Mouse (Mus musculus): Measurements from ENCODE around the gene Fam89a.

Gene Fam89a

DNA sequence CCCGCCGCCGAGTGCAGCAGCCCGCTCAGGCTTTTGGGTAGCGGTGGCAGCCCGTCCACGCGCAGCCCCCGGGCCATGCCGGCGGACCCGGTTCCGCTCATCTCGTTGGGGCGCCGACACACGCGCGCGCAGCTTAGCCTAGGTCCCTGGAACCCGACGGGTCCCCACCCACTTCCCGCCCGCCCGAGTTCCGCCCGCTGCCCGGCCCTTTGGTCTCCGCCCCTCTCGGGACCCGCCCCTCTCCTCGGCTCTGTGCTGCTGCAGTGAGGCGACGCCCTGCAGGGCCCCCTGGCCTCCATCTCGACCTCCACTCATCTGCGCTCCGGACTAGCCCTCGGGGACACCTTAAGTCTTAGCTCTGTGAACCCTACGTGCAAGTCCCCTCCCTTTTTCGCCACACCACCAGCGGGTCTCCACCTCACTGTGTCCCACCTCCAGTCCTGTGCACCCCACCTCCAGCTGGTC lies at the start of gene Fam89a:
Gene Fam89a, minus strand, starts transcription at position 124 of the 465 bp plus-strand sequence.
- peak; percentile 52 for DNase-seq (ENCODE audit: low spot score)

DNA sequence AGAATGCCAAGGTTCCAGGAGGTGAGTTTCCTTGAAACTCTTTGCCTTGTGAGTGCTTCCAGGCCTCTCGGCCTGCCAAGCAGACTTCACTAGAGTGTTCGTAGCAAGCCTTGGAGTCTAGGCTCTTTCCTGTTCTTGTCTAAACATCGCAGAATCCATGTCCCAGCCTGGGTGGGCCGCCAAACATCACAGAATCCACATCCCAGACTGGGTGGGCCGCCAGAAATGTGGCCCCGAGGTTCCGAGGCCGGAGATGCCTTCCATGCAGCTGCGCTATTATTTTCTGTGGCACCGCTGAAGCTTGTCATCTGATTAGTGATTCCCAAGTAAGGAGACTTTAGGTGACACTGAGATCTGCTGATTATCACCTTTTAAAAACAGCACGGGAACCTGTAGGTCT lies 48.9 kb upstream of the Fam89a start:
- no peak for DNase-seq (ENCODE audit: low spot score)

DNA sequence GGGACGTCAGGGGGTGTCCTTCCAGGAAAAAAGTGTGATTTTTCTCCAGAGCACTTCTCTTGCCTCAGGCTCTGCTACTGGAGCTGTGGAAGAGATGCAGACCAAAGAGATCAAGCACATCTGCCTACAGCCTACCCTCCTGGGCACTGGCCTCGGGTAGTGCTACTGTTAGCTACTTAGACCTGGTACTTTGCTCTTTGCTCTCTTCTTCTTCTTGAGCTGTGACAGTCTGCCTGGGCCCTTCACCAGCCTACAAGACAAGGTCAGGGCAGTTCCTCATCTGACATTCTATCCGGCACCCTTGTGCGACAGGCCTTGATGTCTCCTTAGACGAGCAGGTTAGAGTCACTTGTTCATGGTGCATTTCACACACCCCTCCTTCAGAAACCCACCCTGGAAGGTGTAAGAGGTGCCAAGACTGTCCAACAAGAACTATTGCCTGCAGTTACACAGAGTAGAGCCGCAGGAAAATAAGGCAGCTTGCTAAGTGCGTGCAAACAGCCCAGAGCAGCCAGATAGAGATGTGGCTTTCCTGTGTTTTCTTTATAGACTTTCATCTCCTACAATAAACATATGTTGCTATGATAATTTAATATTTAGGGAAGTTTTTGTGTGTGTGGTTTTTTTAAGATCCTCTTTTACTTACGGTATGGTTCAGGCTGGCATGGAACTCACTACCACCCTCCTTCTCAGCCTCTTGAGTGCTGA lies 44.3 kb upstream of the Fam89a start:
- DNase-seq (ENCODE audit: low spot score): no peak

DNA sequence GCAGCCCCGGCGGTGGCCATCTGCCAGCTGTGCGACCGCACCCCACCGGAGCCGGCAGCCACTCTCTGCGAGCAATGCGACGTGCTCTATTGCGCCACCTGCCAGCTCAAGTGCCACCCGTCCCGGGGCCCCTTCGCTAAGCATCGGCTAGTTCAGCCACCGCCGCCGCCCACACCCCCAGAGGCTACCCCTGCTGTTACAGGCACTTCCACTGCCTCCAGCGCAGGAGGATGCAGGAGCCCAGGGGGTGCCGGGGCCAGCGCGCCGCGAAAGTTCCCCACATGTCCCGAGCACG lies 42.8 kb upstream of the Fam89a start:
- peak; percentile 24 for DNase-seq (ENCODE audit: low spot score)

DNA sequence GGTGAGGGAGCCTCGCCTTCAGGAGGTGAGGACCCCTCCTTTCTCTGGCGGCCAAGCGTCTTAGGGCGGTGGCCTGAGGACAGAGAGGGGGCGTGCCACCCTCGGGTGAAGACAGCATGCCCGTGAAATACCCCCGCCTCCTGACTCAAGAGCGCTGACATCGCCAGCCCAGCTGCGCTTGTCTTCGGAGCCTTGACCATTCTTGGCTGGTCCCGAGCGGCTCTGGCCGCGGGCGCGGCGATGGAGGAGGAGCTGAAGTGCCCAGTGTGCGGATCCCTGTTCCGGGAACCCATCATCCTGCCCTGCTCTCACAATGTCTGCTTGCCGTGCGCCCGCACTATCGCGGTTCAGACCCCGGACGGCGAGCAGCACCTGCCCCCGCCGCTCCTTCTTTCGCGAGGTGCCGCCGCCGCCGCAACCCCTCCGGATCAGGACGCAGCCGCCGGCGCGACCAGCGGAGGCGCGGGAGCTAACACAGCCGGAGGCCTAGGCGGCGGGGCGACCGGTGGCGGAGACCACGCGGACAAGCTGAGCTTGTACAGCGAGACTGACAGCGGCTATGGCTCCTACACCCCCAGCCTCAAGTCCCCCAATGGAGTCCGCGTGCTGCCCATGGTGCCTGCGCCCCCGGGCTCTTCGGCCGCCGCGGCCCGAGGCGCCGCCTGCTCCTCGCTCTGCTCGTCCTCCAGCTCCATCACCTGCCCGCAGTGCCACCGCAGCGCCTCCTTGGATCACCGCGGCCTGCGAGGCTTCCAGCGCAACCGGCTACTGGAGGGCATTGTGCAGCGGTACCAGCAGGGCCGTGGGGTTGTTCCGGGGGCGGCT lies 42.2 kb upstream of the Fam89a start:
- DNase-seq (ENCODE audit: low spot score): no peak

GRCm38 (mm10) chr8:124793172-124793651 lies 41.6 kb upstream of the Fam89a start:
- peak; percentile 91 for DNase-seq (ENCODE audit: low spot score)

DNA sequence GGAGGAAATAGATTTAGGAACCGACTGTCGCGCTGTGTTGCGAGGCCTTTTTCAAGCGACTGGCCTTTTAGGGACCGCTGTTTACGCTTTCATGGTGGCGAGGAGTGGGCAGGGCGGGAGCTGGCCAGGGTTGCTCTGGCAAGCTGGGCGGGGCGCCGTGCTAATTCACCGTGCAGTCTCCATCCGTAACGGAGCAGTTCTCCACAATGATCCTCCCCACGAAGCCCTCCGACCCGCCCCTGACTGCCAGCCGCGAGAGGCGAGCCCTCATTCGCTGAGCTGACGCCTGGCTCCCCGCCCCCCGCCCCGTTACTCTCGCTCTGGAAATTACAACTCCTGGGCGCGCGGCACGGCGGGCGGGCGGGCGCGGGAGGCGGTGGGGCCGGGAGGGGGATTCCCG lies 41.1 kb upstream of the Fam89a start, which contains the start of gene Trim67:
Gene Trim67, plus strand, starts transcription at position 385 of the 400 bp plus-strand sequence.
- DNase-seq (ENCODE audit: low spot score): peak; percentile 6

- DNase-seq (ENCODE audit: low spot score): peak; percentile 4
These were observed 40.6 kb upstream of the Fam89a start for GRCm38 (mm10) chr8:124792186-124792585.

GRCm38 (mm10) chr8:124791751-124792150 lies 40.1 kb upstream of the Fam89a start:
- DNase-seq (ENCODE audit: low spot score): no peak

- DNase-seq (ENCODE audit: low spot score): no peak
These were observed 39.0 kb upstream of the Fam89a start for GRCm38 (mm10) chr8:124790676-124791075.

DNA sequence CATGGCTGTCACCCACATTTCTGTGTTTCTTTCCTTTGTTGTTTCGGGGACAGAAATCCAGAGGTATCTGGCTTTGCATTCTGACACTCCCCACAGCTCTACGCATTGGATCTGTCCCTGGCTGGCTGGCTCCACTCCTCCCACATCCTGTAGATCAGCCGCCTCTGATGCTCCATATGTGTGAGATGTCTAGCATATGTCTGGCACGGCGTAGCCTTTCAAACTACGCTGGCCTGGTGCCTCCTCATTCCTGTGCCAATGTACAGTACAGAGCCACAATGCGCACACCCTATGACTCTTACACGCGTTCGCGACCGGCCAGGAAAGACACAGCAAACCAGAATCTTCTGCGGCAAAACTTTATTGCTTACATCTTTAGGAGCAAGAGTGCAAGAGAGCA lies 33.0 kb upstream of the Fam89a start:
- no peak for DNase-seq (ENCODE audit: low spot score)

- DNase-seq (ENCODE audit: low spot score): no peak
These were observed 31.6 kb upstream of the Fam89a start for GRCm38 (mm10) chr8:124783228-124783627.

- no peak for DNase-seq (ENCODE audit: low spot score)
These were observed 30.8 kb upstream of the Fam89a start for GRCm38 (mm10) chr8:124782431-124782830.

DNA sequence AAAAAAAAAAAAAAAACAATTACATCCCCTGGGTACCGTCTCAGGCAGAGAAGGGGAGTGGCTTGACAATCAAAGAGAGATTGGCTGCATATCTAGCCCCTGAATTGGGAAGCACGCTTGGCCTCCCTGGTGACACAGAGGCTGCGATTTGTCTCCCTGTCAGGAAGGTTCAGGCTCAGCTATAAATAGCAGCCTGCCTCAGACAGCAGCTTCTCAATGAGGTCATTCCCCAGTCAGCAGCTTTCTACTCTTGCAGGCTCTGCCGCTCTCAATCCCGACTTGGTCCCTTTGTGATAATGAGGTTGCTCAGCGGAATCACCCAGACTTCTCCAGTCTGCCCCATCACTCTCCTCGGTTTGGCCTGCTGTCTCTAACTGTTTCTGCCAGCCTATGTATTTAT lies 28.6 kb upstream of the Fam89a start:
- DNase-seq (ENCODE audit: low spot score): peak; percentile 7

DNA sequence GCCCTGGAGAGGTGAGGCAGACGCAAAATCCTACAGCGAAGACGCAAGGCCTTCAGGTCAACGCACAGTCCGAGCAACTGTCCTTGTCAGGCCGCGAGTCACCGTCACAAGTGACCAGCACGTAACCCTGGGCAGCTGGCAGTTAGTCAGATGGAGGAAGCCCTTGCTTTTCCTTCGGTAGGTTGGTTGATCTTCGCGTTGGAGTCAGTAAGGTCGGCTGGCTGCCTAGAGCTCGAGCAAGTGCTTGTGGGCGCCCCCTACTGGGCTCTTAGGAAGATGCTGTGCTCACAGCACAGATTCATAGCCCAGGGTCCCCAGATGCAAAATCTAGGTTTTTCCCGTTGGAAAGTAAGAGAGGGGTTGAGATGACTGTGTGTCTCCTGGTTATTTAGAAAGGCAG lies 24.1 kb upstream of the Fam89a start:
- peak; percentile 72 for DNase-seq (ENCODE audit: low spot score)

- DNase-seq (ENCODE audit: low spot score): no peak
These were observed 20.8 kb upstream of the Fam89a start for GRCm38 (mm10) chr8:124772389-124772788.

- DNase-seq (ENCODE audit: low spot score): no peak
These were observed 11.4 kb upstream of the Fam89a start for GRCm38 (mm10) chr8:124763061-124763460.

- peak; percentile 18 for DNase-seq (ENCODE audit: low spot score)
These were observed 6.9 kb upstream of the Fam89a start for GRCm38 (mm10) chr8:124758544-124758943.

DNA sequence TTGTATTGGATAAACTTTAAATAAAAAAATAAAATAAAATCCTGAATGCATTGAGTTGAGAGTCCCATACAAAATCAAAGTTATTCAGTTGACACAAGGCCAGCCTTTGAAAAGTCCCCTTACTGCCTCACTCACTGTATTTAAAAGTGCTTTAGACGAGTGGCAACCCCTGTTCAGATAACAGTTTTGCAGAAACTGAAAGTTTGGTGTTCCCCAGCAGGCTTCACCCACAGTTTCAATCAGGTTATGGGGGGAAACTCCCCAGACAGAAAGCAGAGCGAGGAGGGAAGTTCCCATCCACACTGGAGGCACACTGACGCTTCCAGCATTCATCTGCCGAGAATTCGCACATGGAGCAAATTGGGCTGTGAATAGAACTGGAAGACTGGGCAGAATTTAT lies 5.0 kb upstream of the Fam89a start:
- DNase-seq (ENCODE audit: low spot score): no peak

- no peak for DNase-seq (ENCODE audit: low spot score)
These were observed 4.5 kb upstream of the Fam89a start for GRCm38 (mm10) chr8:124756153-124756552.

DNA sequence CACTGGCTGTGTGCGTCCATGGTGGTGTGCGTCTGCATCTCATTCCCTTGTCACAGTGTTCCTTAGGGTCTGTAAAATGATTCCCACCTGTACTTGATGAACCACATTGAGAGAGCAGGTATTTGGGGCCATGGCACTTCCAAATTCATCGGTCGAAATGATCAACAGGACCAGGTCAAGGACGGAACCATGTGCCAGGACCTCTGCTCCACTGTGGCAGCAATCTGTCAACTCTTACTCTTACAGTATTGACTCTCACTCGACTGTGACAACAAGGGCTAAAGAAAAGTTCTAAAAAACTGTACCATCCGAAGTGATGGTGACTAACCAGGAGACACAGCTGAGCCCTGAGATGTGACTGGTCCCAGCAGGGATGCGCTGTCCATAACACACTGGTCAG lies 3.8 kb upstream of the Fam89a start:
- no peak for DNase-seq (ENCODE audit: low spot score)

DNA sequence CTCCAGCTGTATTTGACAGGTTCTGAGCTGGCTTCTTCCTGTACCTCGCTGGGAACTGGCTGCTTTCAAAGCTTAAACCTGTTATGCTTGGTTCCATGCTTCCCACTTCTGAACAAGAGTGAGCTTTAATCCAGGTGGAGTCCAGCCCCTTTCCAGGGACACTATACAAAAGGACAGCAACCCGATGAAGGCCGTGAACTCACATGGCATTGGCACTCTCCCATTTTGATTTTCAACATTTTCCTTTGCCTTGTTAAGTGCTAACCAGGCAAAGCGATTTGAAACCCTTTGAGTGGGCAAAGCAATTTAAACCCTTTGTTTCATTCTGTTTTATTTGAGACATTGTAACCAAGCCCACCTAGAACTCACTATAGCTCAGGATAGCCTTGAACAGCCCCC lies 3.2 kb upstream of the Fam89a start:
- no peak for DNase-seq (ENCODE audit: low spot score)

DNA sequence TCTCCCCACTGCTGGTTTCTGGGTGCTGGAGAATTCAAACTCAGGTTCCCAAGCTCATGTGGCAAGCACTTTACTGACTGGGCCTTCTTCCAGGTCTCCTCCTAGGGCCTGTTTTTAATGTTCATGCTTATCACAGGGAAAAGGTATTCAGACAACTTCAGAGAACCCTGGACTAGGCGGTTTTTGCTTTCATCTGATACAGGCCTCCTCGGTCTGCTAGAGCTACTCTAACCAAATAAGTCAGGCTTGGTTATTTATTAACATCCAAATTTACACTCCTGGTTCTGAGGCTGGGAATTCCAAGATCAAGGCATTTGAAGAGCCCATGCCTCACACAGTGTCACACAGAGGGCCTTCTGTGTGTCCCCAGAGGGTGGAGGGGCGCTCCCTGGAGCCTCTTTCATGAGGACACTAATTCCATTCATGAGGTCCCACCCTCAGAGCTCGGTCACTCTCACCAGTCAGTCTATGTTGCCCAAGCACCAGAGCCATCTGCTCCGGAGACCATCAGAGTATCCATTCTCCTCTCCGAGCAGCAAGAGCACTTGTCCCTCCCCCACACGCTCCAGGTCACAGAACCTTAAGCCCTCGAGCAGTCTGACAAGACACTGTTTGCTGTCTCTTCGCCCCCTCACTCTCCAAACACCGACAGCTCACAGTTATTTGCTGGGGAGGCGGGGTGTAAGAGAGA lies 2.6 kb upstream of the Fam89a start:
- no peak for DNase-seq (ENCODE audit: low spot score)
